Mouse (Mus musculus): ENCODE measurements around the gene Kalrn.
"Not testable (repeated sequence)": the region's sequence is repeated elsewhere in the genome, so short reads cannot be mapped to it uniquely, and the experiment has no call there.

The Kalrn gene

GRCm38 (mm10) chr16:34317110-34317509, 256.2 kb downstream of the Kalrn start:
- TF ChIP-seq NANOG (IDR thresholded peaks at IDR 0.05; ENCODE audit: borderline replicate concordance, low read length), result no peak
- TF ChIP-seq POU5F1 (IDR thresholded peaks at IDR 0.05; ENCODE audit: borderline replicate concordance, low read length), result no peak
- TF ChIP-seq CTCF (conservative IDR thresholded peaks at IDR 0.05; ENCODE audit: low read length), result no peak
- H3K4me3 ChIP-seq (replicated peaks; ENCODE audit: low read length), result no peak overlapping the region
- H3K27me3 ChIP-seq (ENCODE audit: insufficient read depth, low read length), result no peaks in the 10 kb centered on the region
- H3K4me1 ChIP-seq (replicated peaks; ENCODE audit: low read depth, low read length), result no peaks in the 10 kb centered on the region
- H3K9me3 ChIP-seq (ENCODE audit: low read length), result no peaks in the 10 kb centered on the region
- H3K36me3 ChIP-seq (ENCODE audit: insufficient read depth, low read length), result no peaks in the 10 kb centered on the region

- Histone ChIP-seq H3K27me3 (ENCODE audit: insufficient read depth, low read length) (no peaks in the 10 kb centered on the region), H3K4me1 (replicated peaks; ENCODE audit: low read depth, low read length) (no peaks in the 10 kb centered on the region), H3K4me3 (replicated peaks; ENCODE audit: low read length) (no peak overlapping the region), H3K36me3 (ENCODE audit: insufficient read depth, low read length) (no peaks in the 10 kb centered on the region), H3K9me3 (ENCODE audit: low read length) (no peaks in the 10 kb centered on the region)
- TF ChIP-seq POU5F1 (IDR thresholded peaks at IDR 0.05; ENCODE audit: borderline replicate concordance, low read length), result no peak
These were observed 257.1 kb downstream of the Kalrn start for GRCm38 (mm10) chr16:34316253-34316652.

- Histone ChIP-seq H3K4me1 (replicated peaks; ENCODE audit: low read depth, low read length) (no peaks in the 10 kb centered on the region), H3K36me3 (ENCODE audit: insufficient read depth, low read length) (no peaks in the 10 kb centered on the region), H3K27me3 (ENCODE audit: insufficient read depth, low read length) (0 out of 2 replicates have a peak, but pooled peaks cover 3% of the 10 kb centered on the region), H3K4me3 (replicated peaks; ENCODE audit: low read length) (no peak overlapping the region), H3K9me3 (ENCODE audit: low read length) (no peaks in the 10 kb centered on the region)
- TF ChIP-seq NANOG (IDR thresholded peaks at IDR 0.05; ENCODE audit: borderline replicate concordance, low read length) (no peak), POU5F1 (IDR thresholded peaks at IDR 0.05; ENCODE audit: borderline replicate concordance, low read length) (no peak), CTCF (conservative IDR thresholded peaks at IDR 0.05; ENCODE audit: low read length) (no peak)
These were observed 259.3 kb downstream of the Kalrn start for GRCm38 (mm10) chr16:34314071-34314470.

- H3K4me1 ChIP-seq (replicated peaks; ENCODE audit: low read depth, low read length), result no peaks in the 10 kb centered on the region
- no peak overlapping the region for H3K4me3 ChIP-seq (replicated peaks; ENCODE audit: low read length)
- TF ChIP-seq POU5F1 (IDR thresholded peaks at IDR 0.05; ENCODE audit: borderline replicate concordance, low read length) (no peak), CTCF (conservative IDR thresholded peaks at IDR 0.05; ENCODE audit: low read length) (no peak), NANOG (IDR thresholded peaks at IDR 0.05; ENCODE audit: borderline replicate concordance, low read length) (no peak)
- H3K9me3 ChIP-seq (ENCODE audit: low read length), result no peaks in the 10 kb centered on the region
- no peaks in the 10 kb centered on the region for H3K36me3 ChIP-seq (ENCODE audit: insufficient read depth, low read length)
- H3K27me3 ChIP-seq (ENCODE audit: insufficient read depth, low read length), result peaks cover 7% of the 10 kb centered on the region; the same call in 1 of the 2 replicates
These were observed 261.8 kb downstream of the Kalrn start for GRCm38 (mm10) chr16:34311577-34311976.

GRCm38 (mm10) chr16:34310363-34310762, 263.0 kb downstream of the Kalrn start:
- no peaks in the 10 kb centered on the region for H3K9me3 ChIP-seq (ENCODE audit: low read length)
- H3K4me1 ChIP-seq (replicated peaks; ENCODE audit: low read depth, low read length), result no peaks in the 10 kb centered on the region
- peaks cover 7% of the 10 kb centered on the region; the same call in 1 of the 2 replicates for H3K27me3 ChIP-seq (ENCODE audit: insufficient read depth, low read length)
- H3K4me3 ChIP-seq (replicated peaks; ENCODE audit: low read length), result no peak overlapping the region
- H3K36me3 ChIP-seq (ENCODE audit: insufficient read depth, low read length), result no peaks in the 10 kb centered on the region
- TF ChIP-seq POU5F1 (IDR thresholded peaks at IDR 0.05; ENCODE audit: borderline replicate concordance, low read length) (no peak), CTCF (conservative IDR thresholded peaks at IDR 0.05; ENCODE audit: low read length) (no peak), NANOG (IDR thresholded peaks at IDR 0.05; ENCODE audit: borderline replicate concordance, low read length) (no peak)

- Histone ChIP-seq H3K27me3 (ENCODE audit: insufficient read depth, low read length) (peaks cover 7% of the 10 kb centered on the region; the same call in 1 of the 2 replicates), H3K4me3 (replicated peaks; ENCODE audit: low read length) (no peak overlapping the region), H3K4me1 (replicated peaks; ENCODE audit: low read depth, low read length) (no peaks in the 10 kb centered on the region), H3K9me3 (ENCODE audit: low read length) (no peaks in the 10 kb centered on the region), H3K36me3 (ENCODE audit: insufficient read depth, low read length) (no peaks in the 10 kb centered on the region)
- no peak for TF ChIP-seq CTCF (conservative IDR thresholded peaks at IDR 0.05; ENCODE audit: low read length)
- TF ChIP-seq NANOG (IDR thresholded peaks at IDR 0.05; ENCODE audit: borderline replicate concordance, low read length), result no peak
- no peak for TF ChIP-seq POU5F1 (IDR thresholded peaks at IDR 0.05; ENCODE audit: borderline replicate concordance, low read length)
These were observed 265.0 kb downstream of the Kalrn start for GRCm38 (mm10) chr16:34308324-34308723.

GRCm38 (mm10) chr16:34307458-34307857, 265.9 kb downstream of the Kalrn start:
- Histone ChIP-seq H3K27me3 (ENCODE audit: insufficient read depth, low read length) (peaks cover 7% of the 10 kb centered on the region; the same call in 1 of the 2 replicates), H3K4me1 (replicated peaks; ENCODE audit: low read depth, low read length) (no peaks in the 10 kb centered on the region), H3K36me3 (ENCODE audit: insufficient read depth, low read length) (no peaks in the 10 kb centered on the region), H3K9me3 (ENCODE audit: low read length) (no peaks in the 10 kb centered on the region), H3K4me3 (replicated peaks; ENCODE audit: low read length) (no peak overlapping the region)
- TF ChIP-seq NANOG (IDR thresholded peaks at IDR 0.05; ENCODE audit: borderline replicate concordance, low read length), result no peak
- no peak for TF ChIP-seq POU5F1 (IDR thresholded peaks at IDR 0.05; ENCODE audit: borderline replicate concordance, low read length)
- TF ChIP-seq CTCF (conservative IDR thresholded peaks at IDR 0.05; ENCODE audit: low read length), result no peak

GRCm38 (mm10) chr16:34305586-34305985, 267.7 kb downstream of the Kalrn start:
- H3K9me3 ChIP-seq (ENCODE audit: low read length), result no peaks in the 10 kb centered on the region
- no peak overlapping the region for H3K4me3 ChIP-seq (replicated peaks; ENCODE audit: low read length)
- H3K27me3 ChIP-seq (ENCODE audit: insufficient read depth, low read length), result peaks cover 7% of the 10 kb centered on the region; the same call in 1 of the 2 replicates
- TF ChIP-seq NANOG (IDR thresholded peaks at IDR 0.05; ENCODE audit: borderline replicate concordance, low read length), result no peak
- TF ChIP-seq CTCF (conservative IDR thresholded peaks at IDR 0.05; ENCODE audit: low read length), result no peak
- TF ChIP-seq POU5F1 (IDR thresholded peaks at IDR 0.05; ENCODE audit: borderline replicate concordance, low read length), result no peak
- no peaks in the 10 kb centered on the region for H3K4me1 ChIP-seq (replicated peaks; ENCODE audit: low read depth, low read length)
- no peaks in the 10 kb centered on the region for H3K36me3 ChIP-seq (ENCODE audit: insufficient read depth, low read length)

- H3K36me3 ChIP-seq (ENCODE audit: insufficient read depth, low read length); H3K4me1 ChIP-seq (replicated peaks; ENCODE audit: low read depth, low read length); H3K9me3 ChIP-seq (ENCODE audit: low read length): not testable (repeated sequence)
These were observed 269.5 kb downstream of the Kalrn start for GRCm38 (mm10) chr16:34303818-34304217.

More at GRCm38 (mm10) chr16:34303818-34304217, 269.5 kb downstream of the Kalrn start:
- H3K27me3 ChIP-seq (ENCODE audit: insufficient read depth, low read length); H3K4me3 ChIP-seq (replicated peaks; ENCODE audit: low read length): not testable (repeated sequence)

Measured in E14TG2a.4 (cell line).